Mouse (Mus musculus) adipose tissue, adult 10 weeks (tissue): ENCODE measurements around the gene Oaz3. TPM values are rescaled to one million over a fixed set of nuclear protein-coding genes. Genes with fewer than 3 reads are reported as not detected.

ENCODE experiments used
- polyA plus RNA-seq: library from polyadenylated mRNA; stranded (reverse); fragments of 350-450 nt; fragmentation: Illumina TruSeq; extraction: RNeasy Lipid Tissue Mini Kit (QIAGEN cat#74804); gene quantifications from one replicate; pipeline ENCODE4 v1.2.3, GENCODE M21; 2014; ENCODE audit warnings: low read depth, low replicate concordance

Gene Oaz3
- 92.2 TPM for polyA plus RNA-seq

DNA sequence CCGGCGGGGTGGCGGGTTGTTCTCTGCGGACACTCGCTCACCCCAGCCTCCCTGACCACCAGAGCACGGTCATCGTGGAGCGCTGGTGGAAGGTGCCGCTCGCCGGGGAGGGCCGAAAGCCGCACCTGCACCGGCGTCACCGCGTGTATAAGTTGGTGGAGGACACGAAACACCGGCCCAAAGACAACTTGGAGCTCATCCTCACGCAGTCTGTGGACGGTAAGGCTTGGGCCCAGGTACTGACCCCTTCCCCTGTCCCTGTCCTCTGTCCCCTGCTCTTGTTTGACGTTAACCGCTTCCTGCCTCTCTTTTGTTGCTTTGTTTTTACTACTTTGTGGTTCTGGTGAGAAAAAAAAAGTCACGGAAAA is at the start of gene Oaz3:
Gene Oaz3, minus strand, starts transcription at position 319 of the 368 bp plus-strand sequence.

DNA sequence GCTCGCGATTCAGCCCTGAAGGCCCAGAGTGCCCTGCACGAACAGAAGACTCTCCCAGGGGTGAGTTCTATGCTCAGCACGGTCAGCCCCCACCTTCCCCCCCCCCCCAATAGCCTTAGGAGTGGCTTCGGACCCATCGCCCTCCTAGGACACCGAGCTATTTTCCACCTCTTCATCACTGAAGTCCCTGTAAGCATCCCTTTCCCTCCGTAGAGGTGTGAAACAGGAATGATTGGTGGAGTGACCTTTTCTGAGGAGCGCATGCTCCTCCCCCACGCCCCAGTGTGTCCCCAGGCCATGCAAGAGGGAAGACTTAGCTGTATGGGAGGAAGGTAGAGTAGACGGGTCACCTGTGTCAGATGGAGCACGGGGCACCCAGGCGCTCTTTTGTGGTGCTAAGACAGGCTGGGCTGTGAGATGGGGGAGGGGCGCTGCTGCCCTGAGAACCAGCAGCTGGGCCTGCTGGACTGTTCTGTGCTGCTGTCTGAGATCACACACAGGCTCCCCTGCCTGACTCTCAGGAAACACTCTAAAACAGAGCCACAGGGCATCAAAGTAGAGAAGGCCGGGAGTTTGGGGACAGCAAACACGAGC is 36.7 kb upstream of the Oaz3 start, which contains the start of gene Riiad1:
Gene Riiad1, minus strand, starts transcription at position 51 of the 594 bp plus-strand sequence.

GRCm38 (mm10) chr3:94477981-94478422 is 34.3 kb upstream of the Oaz3 start, which contains the start of gene Celf3:
Celf3 (plus strand) TSS chr3:94478295.

GRCm38 (mm10) chr3:94442951-94443596 is 641 bp downstream of the Oaz3 start, which contains the start of gene Mrpl9:
Mrpl9 (plus strand) TSS chr3:94443318.

GRCm38 (mm10) chr3:94413031-94413679 is 30.6 kb downstream of the Oaz3 start, which contains the start of gene Tdrkh:
Tdrkh (plus strand) TSS chr3:94413273.

DNA sequence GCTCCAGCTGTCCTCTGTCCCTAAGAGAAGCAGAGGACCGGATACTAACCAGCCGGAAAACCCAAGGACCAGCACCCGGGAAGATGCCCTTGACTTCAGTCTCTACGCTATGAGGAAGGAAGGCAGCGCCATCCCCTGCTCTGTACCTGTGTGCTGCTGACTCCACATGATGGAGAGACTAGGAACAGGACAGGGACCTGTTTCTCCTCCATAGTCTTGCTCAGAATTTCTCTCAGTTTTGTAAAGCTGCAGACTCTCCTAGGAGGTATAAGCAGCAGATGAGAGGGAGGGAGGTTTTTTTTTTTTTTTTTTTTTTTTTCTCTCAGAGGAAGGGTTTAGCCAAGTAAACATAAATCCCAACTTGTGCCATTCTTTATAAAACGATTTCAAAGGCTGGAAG is 45.5 kb downstream of the Oaz3 start, which contains the start of gene Lingo4:
Gene Lingo4, plus strand, starts transcription at position 301 of the 400 bp plus-strand sequence.

Other genes with a start within 250 kb of the Oaz3 start
- not detected for gene Gm5286, start 247.2 kb downstream of the Oaz3 start, polyA plus RNA-seq
- gene Gm4778, start 179.9 kb downstream of the Oaz3 start, polyA plus RNA-seq: not detected
- gene Them4, start 133.8 kb downstream of the Oaz3 start, polyA plus RNA-seq: 17.6 TPM
- not detected for gene Them5, start 101.8 kb downstream of the Oaz3 start, polyA plus RNA-seq
- gene C2cd4d, start 81.5 kb downstream of the Oaz3 start, polyA plus RNA-seq: 0.50 TPM
- gene Rorc, start 71.1 kb downstream of the Oaz3 start, polyA plus RNA-seq: 22.9 TPM
- gene Lingo4, start 45.4 kb downstream of the Oaz3 start, polyA plus RNA-seq: 0.15 TPM
- 12.5 TPM for gene Tdrkh, start 30.6 kb downstream of the Oaz3 start, polyA plus RNA-seq
- 50.4 TPM for gene Mrpl9, start 597 bp downstream of the Oaz3 start, polyA plus RNA-seq
- gene Celf3, start 34.4 kb upstream of the Oaz3 start, polyA plus RNA-seq: 1.2 TPM
- gene Riiad1, start 36.4 kb upstream of the Oaz3 start, polyA plus RNA-seq: 6.2 TPM
- 17.9 TPM for gene Snx27, start 138.8 kb upstream of the Oaz3 start, polyA plus RNA-seq
- not detected for gene Gm10972, start 199.2 kb upstream of the Oaz3 start, polyA plus RNA-seq
- 13.2 TPM for gene Tuft1, start 215.0 kb upstream of the Oaz3 start, polyA plus RNA-seq
- gene Selenbp2, start 249.6 kb upstream of the Oaz3 start, polyA plus RNA-seq: 3.5 TPM